Mouse (Mus musculus) 3T3-L1 (cell line): ENCODE data around the gene Mast4.

ENCODE experiments used
- DNase-seq: peaks from one replicate; pipeline ENCODE4 v3.0.0-alpha.2; 2015; ENCODE audit warnings: low read depth, low spot score

The Mast4 gene

DNA sequence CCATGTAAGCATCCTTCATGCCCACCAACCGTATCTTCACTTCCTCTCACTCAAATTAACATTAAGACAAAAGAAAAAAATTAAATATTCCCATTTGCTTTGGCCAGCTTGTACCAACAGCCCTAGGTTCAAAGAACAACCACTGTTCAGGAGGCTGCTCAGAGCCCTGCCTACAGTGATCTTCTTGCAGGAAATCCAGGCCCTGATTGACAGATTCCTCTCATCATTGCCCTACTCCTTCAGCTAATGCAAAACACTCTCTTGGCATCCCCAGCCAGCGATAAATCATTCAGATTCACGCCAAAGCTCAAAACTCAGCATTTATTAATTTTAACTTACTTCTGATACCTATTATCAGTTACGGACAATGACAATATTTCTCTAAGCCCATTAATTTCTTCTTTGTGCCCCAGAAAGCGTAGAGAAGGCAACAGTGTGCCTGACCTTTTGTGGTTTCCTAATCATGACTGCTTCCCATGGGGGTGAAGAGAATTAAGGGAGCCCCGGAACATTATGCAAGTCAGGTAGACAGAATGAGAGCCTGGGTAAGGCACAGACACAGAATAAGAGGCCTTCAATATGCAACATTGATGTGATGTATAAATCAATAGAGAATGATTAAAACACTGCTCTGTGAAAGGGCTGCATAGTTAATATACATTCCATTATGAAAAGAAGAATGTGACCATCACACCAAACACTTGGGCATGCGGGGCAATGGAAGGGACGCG is 135.9 kb downstream of the Mast4 start:
- DNase-seq, result no peak

DNA sequence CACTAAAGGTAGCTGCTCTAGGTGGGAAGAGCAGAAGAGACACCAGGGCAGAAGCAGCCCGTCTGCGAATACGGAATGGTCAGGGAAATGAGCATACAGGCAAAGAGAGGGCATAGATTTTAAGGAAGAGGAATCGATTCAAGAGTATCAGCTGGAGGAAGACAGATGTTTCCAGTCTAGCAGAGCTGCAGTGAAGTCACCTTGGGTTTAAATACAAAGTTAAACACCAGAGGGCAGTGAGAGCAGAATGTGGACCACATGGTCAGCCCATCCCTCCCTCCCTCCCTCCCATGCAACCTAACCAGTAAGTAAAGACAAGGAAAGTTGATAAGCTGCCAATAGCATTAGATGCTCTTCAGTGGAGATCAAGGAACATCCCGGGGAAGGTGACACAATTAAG is 138.0 kb downstream of the Mast4 start:
- DNase-seq, result peak; percentile 32

DNA sequence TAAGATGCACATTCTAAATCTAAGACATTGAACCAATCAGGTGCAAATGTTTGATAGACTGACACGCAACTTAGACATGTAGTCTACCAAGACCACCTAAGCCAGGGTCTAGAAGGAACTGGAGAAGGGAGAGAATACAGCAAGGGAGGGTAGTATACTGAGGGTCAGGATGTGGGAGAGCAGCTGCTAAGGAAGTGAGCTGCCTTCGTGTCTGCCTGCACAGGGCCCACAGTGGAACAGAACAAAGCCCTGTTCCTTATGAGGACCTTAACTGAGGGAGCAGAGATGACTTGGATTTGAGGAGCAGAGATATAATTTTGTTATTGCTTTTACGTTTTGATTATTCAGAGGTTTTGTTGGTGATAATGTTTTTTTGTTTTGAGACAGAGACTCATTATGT is 138.4 kb downstream of the Mast4 start:
- DNase-seq, result no peak

DNA sequence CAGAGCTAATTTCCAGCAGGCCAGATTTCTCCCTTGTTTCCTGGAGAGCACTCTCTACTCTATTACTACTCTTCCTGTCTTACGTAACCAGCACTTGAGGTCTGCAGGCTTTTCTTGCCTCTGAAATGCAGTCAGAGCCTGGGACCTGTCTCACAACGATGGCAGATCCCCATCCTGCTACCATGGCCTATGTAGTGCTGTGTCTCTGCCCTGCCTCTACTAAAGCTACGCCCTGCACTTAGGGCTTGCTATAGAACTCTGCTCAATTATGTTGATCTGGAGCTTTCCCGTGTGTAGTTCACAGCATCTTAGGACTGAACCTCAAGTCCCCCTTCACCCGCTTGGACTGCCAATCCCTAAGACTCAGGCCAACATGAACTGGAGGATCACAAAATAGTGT is 150.7 kb downstream of the Mast4 start:
- no peak for DNase-seq

DNA sequence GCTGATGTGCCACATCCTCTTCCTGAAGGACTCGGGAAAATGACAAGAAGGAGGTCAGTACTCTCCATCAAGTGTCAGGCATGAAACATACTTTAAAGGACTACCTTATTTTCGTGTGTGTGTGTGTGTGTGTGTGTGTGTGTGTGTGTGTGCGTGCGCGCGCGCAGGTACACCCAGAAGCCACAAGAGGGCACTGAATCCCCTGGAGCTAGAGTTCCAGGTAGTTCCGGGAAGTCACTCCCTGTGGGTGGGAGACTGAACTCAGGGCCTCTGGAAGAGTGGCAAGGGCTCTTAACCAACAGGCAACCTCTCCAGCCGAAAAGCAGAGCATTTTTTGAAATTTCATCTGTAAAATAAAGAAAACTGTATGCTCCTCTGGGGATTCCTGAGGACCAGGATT is 152.5 kb downstream of the Mast4 start:
- DNase-seq, result no peak

- DNase-seq, result no peak
Measured at GRCm38 (mm10) chr13:103176871-103177270, 157.4 kb downstream of the Mast4 start.

GRCm38 (mm10) chr13:103174431-103174830 is 159.9 kb downstream of the Mast4 start:
- DNase-seq, result no peak

DNA sequence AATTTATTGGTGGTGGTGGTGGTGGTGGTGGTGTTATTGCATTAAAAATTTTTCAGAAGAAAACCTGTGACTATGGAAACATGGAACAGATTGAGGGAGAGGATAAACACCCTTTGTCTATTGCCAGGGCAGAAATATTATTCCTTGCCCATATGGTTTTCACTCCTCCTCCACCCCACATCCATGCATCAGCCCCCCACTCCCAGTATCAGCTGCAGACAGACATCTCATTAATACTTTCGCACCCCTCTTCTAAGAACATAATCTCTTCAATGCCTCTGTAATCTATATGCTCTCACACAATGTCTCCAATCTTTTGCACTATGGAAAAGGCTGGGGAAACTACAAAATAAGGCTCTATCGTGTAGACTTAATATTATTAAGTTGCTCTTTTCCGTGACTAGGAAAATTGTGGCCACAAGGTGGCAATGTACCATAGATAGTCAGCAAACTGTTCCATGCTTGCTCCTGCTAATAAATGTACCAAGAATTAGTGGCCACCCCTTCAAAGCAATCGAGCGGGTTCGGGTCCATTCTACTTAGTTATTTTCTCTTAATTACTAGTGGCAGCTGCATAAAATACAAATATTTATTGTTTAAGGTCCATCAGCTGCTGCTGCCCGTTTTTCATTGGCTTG is 160.6 kb downstream of the Mast4 start:
- DNase-seq, result peak; percentile 84

GRCm38 (mm10) chr13:103151944-103152343 is 182.4 kb downstream of the Mast4 start:
- no peak for DNase-seq

DNA sequence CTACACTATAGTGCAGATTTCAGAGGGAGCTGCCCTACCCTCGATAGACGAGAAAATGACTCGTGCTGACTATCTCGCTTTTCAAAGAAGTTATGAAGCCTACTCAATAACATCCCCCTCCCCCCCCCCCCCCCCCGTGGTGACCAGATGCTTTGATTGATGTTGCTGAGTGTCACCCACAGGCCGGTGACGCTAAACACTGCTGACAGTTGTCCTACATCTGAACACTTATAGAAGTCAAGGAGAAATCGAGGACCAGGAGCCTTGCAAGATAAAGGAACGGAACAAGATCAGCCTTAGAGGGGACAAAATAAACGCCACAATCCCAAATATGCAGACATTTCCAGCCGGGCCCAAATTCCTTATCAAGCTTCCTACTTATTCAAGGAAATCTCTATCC is 183.1 kb downstream of the Mast4 start:
- DNase-seq, result peak; percentile 5

GRCm38 (mm10) chr13:103150671-103151070 is 183.6 kb downstream of the Mast4 start:
- DNase-seq, result no peak

DNA sequence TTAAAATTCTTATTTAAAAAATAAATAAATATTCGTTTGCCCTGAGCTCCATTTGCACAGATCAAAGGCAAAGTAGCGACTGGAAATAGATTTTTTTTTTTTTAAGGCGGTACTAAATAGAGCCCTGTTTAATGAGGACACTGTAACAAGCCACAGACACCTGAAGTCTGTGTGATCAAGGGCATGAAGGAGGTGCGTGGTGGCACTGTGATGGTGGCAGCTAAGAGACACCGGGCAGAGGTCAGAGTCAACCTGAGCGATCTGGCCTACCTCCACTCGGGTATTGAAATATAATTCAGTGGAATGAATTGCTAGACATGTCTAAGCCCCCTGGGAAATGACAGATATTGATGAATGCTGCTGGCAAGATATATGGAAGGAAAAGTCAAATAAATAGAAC is 184.9 kb downstream of the Mast4 start:
- no peak for DNase-seq

- no peak for DNase-seq
Measured at GRCm38 (mm10) chr13:103144343-103144742, 190.0 kb downstream of the Mast4 start.

GRCm38 (mm10) chr13:103141304-103141703 is 193.0 kb downstream of the Mast4 start:
- no peak for DNase-seq

DNA sequence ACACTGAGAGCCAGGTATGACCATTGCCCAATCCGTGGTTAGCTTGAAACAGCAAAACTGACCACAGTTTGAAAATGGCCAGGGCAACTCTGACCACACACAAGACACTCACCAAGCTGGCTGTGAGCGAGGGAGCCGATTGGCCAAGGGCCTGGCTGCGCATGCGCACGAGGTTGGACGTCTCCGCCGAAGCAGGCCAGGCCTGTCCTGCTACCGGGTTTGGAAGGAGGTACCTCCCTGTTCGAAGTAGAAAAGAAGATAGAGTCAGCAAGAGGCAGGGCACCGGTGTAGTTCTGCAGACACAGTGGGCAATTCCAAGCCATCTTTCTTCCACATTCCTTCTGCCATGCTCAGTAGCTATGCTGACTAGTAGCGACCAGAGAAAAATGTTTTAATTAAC is 194.2 kb downstream of the Mast4 start:
- DNase-seq, result no peak

- no peak for DNase-seq
Measured at GRCm38 (mm10) chr13:103138298-103138697, 196.0 kb downstream of the Mast4 start.

DNA sequence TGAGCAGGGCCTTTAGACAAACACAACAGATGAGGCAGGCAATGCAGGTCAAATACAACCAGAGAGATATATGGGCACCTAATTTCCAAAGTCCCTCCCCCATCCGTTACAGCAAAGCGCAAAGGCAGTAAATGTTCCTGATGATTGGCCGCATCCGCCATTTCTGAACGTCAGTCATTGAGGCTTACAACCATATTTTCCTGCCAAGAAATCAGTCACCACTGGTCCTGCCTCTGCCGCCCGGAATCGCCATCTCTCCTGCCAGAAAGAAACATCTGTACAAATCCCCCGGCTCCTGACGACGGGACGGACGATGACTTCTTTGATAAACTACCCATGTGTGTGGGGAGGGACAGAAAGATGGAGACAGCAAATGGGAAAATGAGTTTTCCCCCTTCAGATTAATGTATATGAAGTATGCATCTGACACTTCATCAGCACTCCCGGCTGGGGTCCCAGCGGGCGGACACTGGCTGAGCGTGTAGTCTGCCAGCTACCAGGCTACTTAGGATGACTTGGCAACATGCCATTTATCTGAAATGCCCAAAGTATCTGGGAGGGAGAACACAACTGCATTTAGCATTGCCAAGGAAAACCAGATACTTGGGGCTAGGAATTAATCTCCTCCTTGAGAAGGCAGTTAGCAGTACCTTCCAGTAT is 198.9 kb downstream of the Mast4 start:
- no peak for DNase-seq

DNA sequence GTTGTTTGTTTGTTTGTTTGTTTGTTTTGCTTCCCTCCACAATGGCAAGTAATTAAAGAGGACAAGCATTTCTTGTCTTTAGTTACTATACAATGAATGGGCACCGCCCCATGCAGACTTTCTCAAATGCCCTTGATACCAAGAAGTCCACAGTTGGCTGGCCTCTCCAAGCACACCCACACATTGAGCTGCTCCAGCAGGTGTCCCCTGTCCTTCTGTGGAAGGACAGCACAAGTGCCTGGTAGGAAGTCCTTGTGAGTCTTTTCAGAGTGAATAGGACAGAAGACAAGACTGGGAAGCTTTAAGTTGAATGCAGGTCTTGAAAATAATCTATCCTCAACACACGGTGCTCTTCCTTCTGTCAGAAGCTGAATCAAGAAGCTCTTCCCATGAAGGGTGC is 202.5 kb downstream of the Mast4 start:
- DNase-seq, result no peak

- DNase-seq, result no peak
Measured at GRCm38 (mm10) chr13:103129130-103129797, 205.0 kb downstream of the Mast4 start.

DNA sequence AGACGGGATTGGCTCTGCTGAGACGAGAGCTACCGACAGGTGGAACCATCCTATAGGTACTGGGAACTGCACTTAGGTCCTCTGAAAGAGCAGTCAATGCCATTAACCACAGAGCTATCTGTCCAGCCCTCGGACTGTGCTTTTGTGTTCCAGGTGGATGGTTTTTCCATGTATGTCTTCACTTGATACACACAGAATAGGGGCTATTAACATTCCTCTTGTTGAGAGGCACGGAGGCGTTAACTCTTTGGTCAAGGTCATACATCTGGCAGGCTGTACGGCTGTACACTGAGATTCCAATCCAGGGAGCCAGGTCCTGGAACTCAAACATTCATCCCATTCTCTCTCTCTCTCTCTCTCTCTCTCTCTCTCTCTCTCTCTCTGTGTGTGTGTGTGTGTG is 205.6 kb downstream of the Mast4 start:
- DNase-seq, result no peak

DNA sequence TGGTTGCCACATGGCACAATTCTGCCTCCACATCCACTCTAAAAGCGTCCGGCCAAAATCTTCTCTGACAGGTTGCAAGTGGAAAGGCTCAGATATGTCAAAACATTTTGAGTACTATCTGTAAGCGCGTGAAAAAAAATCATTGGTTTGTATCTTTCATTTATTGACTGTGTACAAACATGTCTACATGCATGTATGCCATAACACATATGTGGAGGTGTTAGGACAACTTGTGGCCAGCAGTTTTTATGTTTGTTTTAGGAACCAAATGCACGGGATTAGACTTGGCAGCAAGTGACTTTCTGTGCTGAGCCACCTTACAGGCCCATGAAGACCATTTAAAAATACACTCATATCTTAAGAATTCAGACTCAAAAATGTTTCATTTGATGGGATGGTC is 206.7 kb downstream of the Mast4 start:
- no peak for DNase-seq

GRCm38 (mm10) chr13:103123716-103124115 is 210.6 kb downstream of the Mast4 start:
- DNase-seq, result no peak
